17 mouse cellular contexts compared by ENCODE assay signal in the genomic region with DNA sequence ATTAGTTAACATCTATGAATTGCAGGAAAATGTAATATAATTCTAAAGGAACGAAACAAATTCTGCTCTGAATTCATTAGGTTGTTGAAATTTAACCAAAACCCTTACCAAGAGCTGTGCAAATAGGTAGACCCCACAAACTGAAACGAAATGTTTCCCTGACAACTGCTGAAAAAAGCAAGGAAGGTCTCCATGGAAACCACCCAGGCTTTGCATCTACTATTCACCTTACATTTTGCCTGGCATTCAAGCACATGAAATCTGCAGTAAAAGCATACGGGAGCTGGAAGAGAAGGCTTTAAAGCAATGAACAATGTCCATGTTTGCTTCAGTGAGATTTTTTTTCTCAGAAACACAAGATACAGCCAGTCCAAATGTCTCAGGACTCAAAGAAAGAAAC. TPM values are rescaled to one million over a fixed set of nuclear protein-coding genes. Genes with fewer than 3 reads are reported as not detected.
A peak's percentile ranks its signal among the peaks of the same experiment; 100 is the strongest.
DNase-seq lines count a peak whose midpoint lies in the region; ATAC-seq and TF ChIP-seq lines count a peak whose summit lies in the region.
"Had no signal": no experiment of that assay in that cellular context is flagged by ENCODE, and none has a peak within 500 bp of the region (broad histone marks: within the 10 kb centered on the region; RNA-seq: fewer than 3 reads in every experiment).

No protein-coding gene starts in this region.

- intact Hi-C loops in left cerebral cortex, postnatal 14 days (cut with DNase I): no loop called here

- H3K4me1 ChIP-seq in hindbrain, embryonic 15.5 days (replicated peaks): 0 out of 2 replicates have a peak, but pooled peaks cover 5% of the 10 kb centered on the region
- H3K4me1 ChIP-seq in hindbrain, embryonic 11.5 days (replicated peaks; ENCODE audit: control insufficient read depth, insufficient read depth, low read length): no peaks in the 10 kb centered on the region
- H3K4me1 ChIP-seq in forebrain, embryonic 16.5 days (replicated peaks; ENCODE audit: control insufficient read depth, insufficient read depth, low read length): no peaks in the 10 kb centered on the region

- ATAC-seq in hindbrain, embryonic 15.5 days (ENCODE audit: low FRiP score, low read depth): no peak
- ATAC-seq in hindbrain, embryonic 11.5 days (ENCODE audit: low FRiP score): no peak
- peak; percentile 77 for ATAC-seq in forebrain, embryonic 16.5 days
- ATAC-seq: liver, postnatal 0 days; Patski had no signal

- H3K27me3 ChIP-seq in hindbrain, embryonic 15.5 days: no peaks in the 10 kb centered on the region
- H3K27me3 ChIP-seq in hindbrain, embryonic 11.5 days (ENCODE audit: control insufficient read depth, insufficient read depth, low read length): no peaks in the 10 kb centered on the region; the same call in 1 of the 2 replicates
- H3K27me3 ChIP-seq in forebrain, embryonic 16.5 days (replicated peaks; ENCODE audit: control insufficient read depth, insufficient read depth, low read length): no peaks in the 10 kb centered on the region

- no peak for DNase-seq in hindbrain, embryonic 11.5 days (ENCODE audit: low spot score)
- peak; percentile 39 to 62 for DNase-seq in left cerebral cortex, postnatal 14 days (ENCODE audit: low spot score in 2 of 2)
- DNase-seq in left cerebral cortex, adult 8-10 months (ENCODE audit: low spot score in 2 of 2): no peak
- peak; percentile 78 for DNase-seq in brain, embryonic 14.5 days (ENCODE audit: low read depth)
- no peak for DNase-seq in natural killer cell, adult 2 months (ENCODE audit: low spot score in 2 of 2)
- DNase-seq: adrenal gland, postnatal 36 days; cerebellum, adult 9-11 months; gastrocnemius, postnatal 25 days; kidney, adult 18-20 months; kidney, postnatal 10 days; liver; liver, postnatal 0 days; lung, postnatal 36 days; thymus, postnatal 36 days had no signal

- H3K9ac ChIP-seq in hindbrain, embryonic 15.5 days: no peak overlapping the region
- H3K9ac ChIP-seq in hindbrain, embryonic 11.5 days (ENCODE audit: low read depth, low read length): no peak overlapping the region
- no peak overlapping the region for H3K9ac ChIP-seq in forebrain, embryonic 16.5 days (replicated peaks; ENCODE audit: low read depth, low read length)
- H3K9ac ChIP-seq: liver, postnatal 0 days had no signal

- WGBS in hindbrain, embryonic 15.5 days: 39% methylated on average over 3 of the region's 3 CpGs
- 47% methylated on average over 3 of the region's 3 CpGs for WGBS in hindbrain, embryonic 11.5 days
- WGBS in forebrain, embryonic 16.5 days: 30% methylated on average over 3 of the region's 3 CpGs

- H3K9me3 ChIP-seq in hindbrain, embryonic 15.5 days: no peaks in the 10 kb centered on the region
- no peaks in the 10 kb centered on the region for H3K9me3 ChIP-seq in hindbrain, embryonic 11.5 days (ENCODE audit: control insufficient read depth, low read length)
- no peaks in the 10 kb centered on the region for H3K9me3 ChIP-seq in forebrain, embryonic 16.5 days (ENCODE audit: control insufficient read depth, low read length)

- no peaks in the 10 kb centered on the region for H3K36me3 ChIP-seq in hindbrain, embryonic 15.5 days
- H3K36me3 ChIP-seq in hindbrain, embryonic 11.5 days (ENCODE audit: control insufficient read depth, insufficient read depth, low read length): no peaks in the 10 kb centered on the region
- no peaks in the 10 kb centered on the region for H3K36me3 ChIP-seq in forebrain, embryonic 16.5 days (ENCODE audit: control insufficient read depth, insufficient read depth)

- H3K4me3 ChIP-seq in hindbrain, embryonic 15.5 days: no peak overlapping the region
- H3K4me3 ChIP-seq in hindbrain, embryonic 11.5 days (ENCODE audit: low read depth, low read length): no peak overlapping the region
- no peak overlapping the region for H3K4me3 ChIP-seq in forebrain, embryonic 16.5 days (replicated peaks; ENCODE audit: low read length)

- TF ChIP-seq CTCF in brain, embryonic 14.5 days (IDR thresholded peaks at IDR 0.05; ENCODE audit: borderline replicate concordance, extremely low read depth, insufficient read depth, insufficient read length): no peak

- no peak for TF ChIP-seq POLR2A in brain, embryonic 14.5 days (IDR thresholded peaks at IDR 0.05; ENCODE audit: borderline replicate concordance, extremely low read depth, insufficient read depth, insufficient read length, poor library complexity, severe bottlenecking)

- peak overlapping the region; percentile 63 for H3K27ac ChIP-seq in hindbrain, embryonic 15.5 days (replicated peaks)
- no peak overlapping the region for H3K27ac ChIP-seq in hindbrain, embryonic 11.5 days (ENCODE audit: low read depth, low read length)
- H3K27ac ChIP-seq in forebrain, embryonic 16.5 days (ENCODE audit: low read length): peak overlapping the region; percentile 35; the same call in 1 of the 2 replicates

- H3K4me2 ChIP-seq in hindbrain, embryonic 15.5 days: no peak overlapping the region
- no peak overlapping the region for H3K4me2 ChIP-seq in hindbrain, embryonic 11.5 days (replicated peaks; ENCODE audit: low read depth, low read length)
- H3K4me2 ChIP-seq in forebrain, embryonic 16.5 days (ENCODE audit: low read length): no peak overlapping the region

RNA-seq across cellular contexts. Expression of gene Reps2, which starts 59.1 kb away (rescaled TPM):
- polyA plus RNA-seq in hindbrain, embryonic 15.5 days (2015; fragmentation: Nextera tagmentation; extraction: Ambion mirVana): 3.2 and 3.4 TPM in 2 replicates
- 0.82 and 1.1 TPM in 2 replicates for polyA plus RNA-seq in hindbrain, embryonic 11.5 days (2014; fragmentation: Nextera tagmentation; extraction: Ambion mirVana)
- total RNA-seq in left cerebral cortex, postnatal 14 days (2021): 100 to 1,000 TPM; 109 to 123 TPM
- total RNA-seq in left cerebral cortex, adult 8-10 months (2022): 100 to 1,000 TPM; 124 to 164 (median 138) TPM
- polyA plus RNA-seq in brain, embryonic 14.5 days (2012; rRNA removed): 3.3 and 5.3 TPM in 2 replicates
- polyA plus RNA-seq in forebrain, embryonic 16.5 days (2015; fragmentation: Nextera tagmentation; extraction: Ambion mirVana): 5.5 and 5.9 TPM in 2 replicates

Comparison
In these comparisons a context has a peak if more than half of its experiments do, and no peak if none do; other contexts are left out.
1. DNase-seq: peak in left cerebral cortex, postnatal 14 days (2 of 2) and brain, embryonic 14.5 days (single experiment); none in hindbrain, embryonic 11.5 days (single experiment), left cerebral cortex, adult 8-10 months (0 of 2) and natural killer cell, adult 2 months (0 of 2).